In genomic region chr3:27351105-27351504, GRCm38 (mm10) we compare ENCODE assay signal across 9 mouse cellular contexts. TPM values are rescaled to one million over a fixed set of nuclear protein-coding genes. Genes with fewer than 3 reads are reported as not detected.
A peak's percentile ranks its signal among the peaks of the same experiment; 100 is the strongest.
DNase-seq lines count a peak whose midpoint lies in the region; ATAC-seq lines count a peak whose summit lies in the region.
"Had no signal": no experiment of that assay in that cellular context is flagged by ENCODE, and none has a peak within 500 bp of the region (broad histone marks: within the 10 kb centered on the region; RNA-seq: fewer than 3 reads in every experiment).

No protein-coding gene starts in this region.

- DNase-seq in midbrain, embryonic 11.5 days (ENCODE audit: low spot score, missing footprints) = no peak
- DNase-seq in kidney, postnatal 10 days = peak; percentile 89
- no peak for DNase-seq in urinary bladder, adult 2 months (ENCODE audit: low spot score)
- DNase-seq in left cerebral cortex, postnatal 25 days (ENCODE audit: low spot score in 2 of 2) = no peak
- no peak for DNase-seq in ovary, postnatal 36 days (ENCODE audit: low spot score)

- no peak overlapping the region for H3K9ac ChIP-seq in midbrain, embryonic 12.5 days (replicated peaks)
- no peak overlapping the region for H3K9ac ChIP-seq in midbrain, embryonic 11.5 days (ENCODE audit: low read length)
- no peak overlapping the region for H3K9ac ChIP-seq in hindbrain, embryonic 13.5 days
- H3K9ac ChIP-seq in midbrain, embryonic 16.5 days (ENCODE audit: low read depth, low read length) = no peak overlapping the region

- WGBS in midbrain, embryonic 12.5 days = 81% methylated on average over 9 of the region's 9 CpGs
- WGBS in midbrain, embryonic 11.5 days = 89% methylated on average over 9 of the region's 9 CpGs
- 46% methylated on average over 9 of the region's 9 CpGs for WGBS in hindbrain, embryonic 13.5 days
- WGBS in midbrain, embryonic 16.5 days = 54% methylated on average over 9 of the region's 9 CpGs

- H3K4me3 ChIP-seq in midbrain, embryonic 12.5 days = no peak overlapping the region
- H3K4me3 ChIP-seq in midbrain, embryonic 11.5 days (ENCODE audit: low read depth, low read length) = no peak overlapping the region
- H3K4me3 ChIP-seq in hindbrain, embryonic 13.5 days = no peak overlapping the region
- H3K4me3 ChIP-seq in midbrain, embryonic 16.5 days (ENCODE audit: low read depth, low read length) = no peak overlapping the region

- no peaks in the 10 kb centered on the region for H3K4me1 ChIP-seq in midbrain, embryonic 12.5 days
- H3K4me1 ChIP-seq in midbrain, embryonic 11.5 days (ENCODE audit: control insufficient read depth, insufficient read depth, low read length) = no peaks in the 10 kb centered on the region
- peaks cover 7% of the 10 kb centered on the region; the same call in 1 of the 2 replicates for H3K4me1 ChIP-seq in hindbrain, embryonic 13.5 days (replicated peaks)
- no peaks in the 10 kb centered on the region for H3K4me1 ChIP-seq in midbrain, embryonic 16.5 days (ENCODE audit: control insufficient read depth, insufficient read depth, low read length)

- H3K36me3 ChIP-seq in midbrain, embryonic 12.5 days = no peaks in the 10 kb centered on the region
- no peaks in the 10 kb centered on the region for H3K36me3 ChIP-seq in midbrain, embryonic 11.5 days (ENCODE audit: control insufficient read depth, insufficient read depth, low read length)
- no peaks in the 10 kb centered on the region for H3K36me3 ChIP-seq in hindbrain, embryonic 13.5 days
- H3K36me3 ChIP-seq in midbrain, embryonic 16.5 days (ENCODE audit: control insufficient read depth, insufficient read depth, low read length) = no peaks in the 10 kb centered on the region

- H3K9me3 ChIP-seq in midbrain, embryonic 12.5 days = no peaks in the 10 kb centered on the region
- no peaks in the 10 kb centered on the region for H3K9me3 ChIP-seq in midbrain, embryonic 11.5 days (ENCODE audit: control insufficient read depth, low read length)
- no peaks in the 10 kb centered on the region for H3K9me3 ChIP-seq in hindbrain, embryonic 13.5 days
- H3K9me3 ChIP-seq in midbrain, embryonic 16.5 days (replicated peaks; ENCODE audit: control insufficient read depth, low read length, poor library complexity, severe bottlenecking) = no peaks in the 10 kb centered on the region

- H3K27me3 ChIP-seq in midbrain, embryonic 12.5 days = no peaks in the 10 kb centered on the region
- H3K27me3 ChIP-seq in midbrain, embryonic 11.5 days (ENCODE audit: control insufficient read depth, insufficient read depth, low read length) = no peaks in the 10 kb centered on the region
- H3K27me3 ChIP-seq in hindbrain, embryonic 13.5 days = no peaks in the 10 kb centered on the region
- H3K27me3 ChIP-seq in midbrain, embryonic 16.5 days (ENCODE audit: control insufficient read depth, insufficient read depth, low read depth, low read length) = no peaks in the 10 kb centered on the region

- H3K27ac ChIP-seq in midbrain, embryonic 12.5 days (replicated peaks) = no peak overlapping the region
- no peak overlapping the region for H3K27ac ChIP-seq in midbrain, embryonic 11.5 days (ENCODE audit: low read depth, low read length)
- H3K27ac ChIP-seq in hindbrain, embryonic 13.5 days = peak overlapping the region; percentile 40; the same call in 1 of the 2 replicates
- H3K27ac ChIP-seq in midbrain, embryonic 16.5 days (ENCODE audit: low read length) = no peak overlapping the region

- intact Hi-C loops in left cerebral cortex, postnatal 25 days (cut with DNase I) = no loop called here

- ATAC-seq in midbrain, embryonic 12.5 days (ENCODE audit: low FRiP score, low read depth) = peak; percentile 63
- ATAC-seq in midbrain, embryonic 11.5 days (ENCODE audit: low FRiP score) = no peak
- peak; percentile 80 for ATAC-seq in hindbrain, embryonic 13.5 days (ENCODE audit: low FRiP score)
- ATAC-seq in midbrain, embryonic 16.5 days = peak; percentile 75; the same call in 1 of the 2 replicates

- no peak overlapping the region for H3K4me2 ChIP-seq in midbrain, embryonic 12.5 days (replicated peaks)
- H3K4me2 ChIP-seq in midbrain, embryonic 11.5 days = no peak overlapping the region
- no peak overlapping the region for H3K4me2 ChIP-seq in hindbrain, embryonic 13.5 days
- H3K4me2 ChIP-seq in midbrain, embryonic 16.5 days (ENCODE audit: low read length) = no peak overlapping the region

RNA-seq across cellular contexts. Expression of gene Ghsr, which starts 20.0 kb away (rescaled TPM):
- 0.14 TPM in 1 of 2 replicates, not detected in the other for polyA plus RNA-seq in midbrain, embryonic 12.5 days (2016; fragmentation: Nextera tagmentation; extraction: Ambion mirVana)
- 0.34 and 0.63 TPM in 2 replicates for polyA plus RNA-seq in midbrain, embryonic 11.5 days (2014; fragmentation: Nextera tagmentation; extraction: Ambion mirVana)
- polyA plus RNA-seq in hindbrain, embryonic 13.5 days (2015; fragmentation: Nextera tagmentation; extraction: Ambion mirVana) = 0.25 and 0.29 TPM in 2 replicates
- 0.37 and 0.59 TPM in 2 replicates for polyA plus RNA-seq in midbrain, embryonic 16.5 days (2015; fragmentation: Nextera tagmentation; extraction: Ambion mirVana)
- not detected in 2 replicates for polyA plus RNA-seq in urinary bladder, adult 2 months (2012; rRNA removed)
- total RNA-seq in left cerebral cortex, postnatal 25 days (2021) = under 1 TPM; 0.09 to 0.14 TPM
- total RNA-seq: megakaryocyte, adult 5-6 weeks had no signal

RNA-seq across cellular contexts. Expression of gene Tnfsf10, which starts 34.3 kb away (rescaled TPM):
- polyA plus RNA-seq in midbrain, embryonic 12.5 days (2016; fragmentation: Nextera tagmentation; extraction: Ambion mirVana) = not detected in 2 replicates
- not detected in 2 replicates for polyA plus RNA-seq in midbrain, embryonic 11.5 days (2014; fragmentation: Nextera tagmentation; extraction: Ambion mirVana)
- polyA plus RNA-seq in hindbrain, embryonic 13.5 days (2015; fragmentation: Nextera tagmentation; extraction: Ambion mirVana) = 0.06 and 0.23 TPM in 2 replicates
- 0.10 and 0.14 TPM in 2 replicates for polyA plus RNA-seq in midbrain, embryonic 16.5 days (2015; fragmentation: Nextera tagmentation; extraction: Ambion mirVana)
- 5.5 and 7.9 TPM in 2 replicates for polyA plus RNA-seq in urinary bladder, adult 2 months (2012; rRNA removed)
- total RNA-seq in left cerebral cortex, postnatal 25 days (2021) = 1 to 10 TPM; 1.2 to 1.5 TPM
